ENCODE assay signal across 17 mouse cellular contexts in genomic region chr8:119033398-119033797, GRCm38 (mm10).
"Had no signal": no experiment of that assay in that cellular context is flagged by ENCODE, and none has a peak within 500 bp of the region (broad histone marks: within the 10 kb centered on the region; RNA-seq: fewer than 3 reads in every experiment).

No protein-coding gene starts in this region.

- H3K4me2 ChIP-seq: liver, embryonic 11.5 days; liver, embryonic 15.5 days; midbrain, embryonic 12.5 days; neural tube, embryonic 15.5 days had no signal

- H3K36me3 ChIP-seq: limb, embryonic 10.5 days; liver, embryonic 15.5 days; midbrain, embryonic 12.5 days; neural tube, embryonic 15.5 days had no signal

- H3K9ac ChIP-seq: liver, embryonic 15.5 days; midbrain, embryonic 12.5 days; neural tube, embryonic 15.5 days had no signal

- DNase-seq: kidney, adult 8-10 months; kidney, postnatal 36 days; lung, adult 2 months; lung, postnatal 36 days; right cerebral cortex, adult 18-20 months; right cerebral cortex, postnatal 25 days; thymus, adult 18-20 months; thymus, postnatal 14 days had no signal

- H3K9me3 ChIP-seq: limb, embryonic 10.5 days; midbrain, embryonic 12.5 days; neural tube, embryonic 15.5 days had no signal

- H3K4me3 ChIP-seq: layer of hippocampus, adult 2 months; limb, embryonic 10.5 days; liver, embryonic 15.5 days; midbrain, embryonic 12.5 days; myocyte; neural tube, embryonic 15.5 days had no signal

- H3K27me3 ChIP-seq: liver, embryonic 15.5 days; midbrain, embryonic 12.5 days; neural tube, embryonic 15.5 days had no signal

- ATAC-seq: lung, postnatal 0 days had no signal

- H3K4me1 ChIP-seq: limb, embryonic 10.5 days; liver, embryonic 15.5 days; midbrain, embryonic 12.5 days; neural tube, embryonic 15.5 days had no signal

- H3K27ac ChIP-seq: kidney, postnatal 0 days; layer of hippocampus, adult 2 months; limb, embryonic 10.5 days; liver, embryonic 15.5 days; midbrain, embryonic 12.5 days; neural tube, embryonic 15.5 days had no signal
